Mouse (Mus musculus): ENCODE measurements at regions not wholly inside any gene's neighbourhood (a gene's known extent, or its start where the extent isn't known, plus 50 kb on each side); places are given as distances from the start of the nearest gene placed in this dataset.
"Not testable (repeated sequence)": the region's sequence is repeated elsewhere in the genome, so short reads cannot be mapped to it uniquely, and the experiment has no call there.

- H3K4me3 ChIP-seq, H3K27ac ChIP-seq: not testable (repeated sequence)
Measured at GRCm38 (mm10) chr6:47745856-47746255, 67.4 kb downstream of the Pdia4 start.

GRCm38 (mm10) chr6:47743856-47744255 lies 69.4 kb downstream of the Pdia4 start:
- ATAC-seq (replicated peaks); H3K36me3 ChIP-seq (replicated peaks); H3K4me1 ChIP-seq; H3K9me3 ChIP-seq; H3K9ac ChIP-seq; H3K4me2 ChIP-seq; H3K4me3 ChIP-seq; H3K27ac ChIP-seq; H3K27me3 ChIP-seq (replicated peaks): not testable (repeated sequence)
- no CpG with 5 or more reads among the region's 20 CpGs for WGBS

More at GRCm38 (mm10) chr6:47745856-47746255, 67.4 kb downstream of the Pdia4 start:
- not testable (repeated sequence) for H3K9me3 ChIP-seq; H3K27me3 ChIP-seq (replicated peaks); H3K9ac ChIP-seq; H3K4me2 ChIP-seq; H3K4me1 ChIP-seq; ATAC-seq (replicated peaks); H3K36me3 ChIP-seq (replicated peaks)
- 82% methylated on average over 10 of the region's 14 CpGs for WGBS

- H3K27me3 ChIP-seq (replicated peaks); ATAC-seq (replicated peaks); H3K4me1 ChIP-seq; H3K9me3 ChIP-seq; H3K36me3 ChIP-seq (replicated peaks); H3K9ac ChIP-seq: not testable (repeated sequence)
- 14% methylated on average over 22 of the region's 47 CpGs for whole genome bisulfite sequencing
- Histone ChIP-seq H3K27ac (0 out of 2 replicates have a peak overlapping the region, but pooled peaks have one; percentile 58), H3K4me3 (peak overlapping the region; percentile 42), H3K4me2 (peak overlapping the region; percentile 40)
Measured at GRCm38 (mm10) chr6:47740216-47740615, 73.0 kb downstream of the Pdia4 start.

- H3K4me1 ChIP-seq; H3K9ac ChIP-seq; H3K4me2 ChIP-seq; H3K27me3 ChIP-seq (replicated peaks); H3K4me3 ChIP-seq; ATAC-seq (replicated peaks); H3K9me3 ChIP-seq; H3K36me3 ChIP-seq (replicated peaks); H3K27ac ChIP-seq: not testable (repeated sequence)
- WGBS = 12% methylated on average over 14 of the region's 26 CpGs
Measured at GRCm38 (mm10) chr6:47739696-47740095, 73.5 kb downstream of the Pdia4 start.

- not testable (repeated sequence) for ATAC-seq (replicated peaks); H3K27ac ChIP-seq; H3K9ac ChIP-seq; H3K4me2 ChIP-seq; H3K27me3 ChIP-seq (replicated peaks); H3K4me1 ChIP-seq; H3K36me3 ChIP-seq (replicated peaks); H3K4me3 ChIP-seq; H3K9me3 ChIP-seq
- no CpG with 5 or more reads among the region's 3 CpGs for WGBS
Measured at GRCm38 (mm10) chr6:47737972-47738371, 75.3 kb downstream of the Pdia4 start.

Measured in midbrain, embryonic 15.5 days (tissue).